Mouse (Mus musculus): Measurements from ENCODE around the gene Nfic. TPM values are rescaled to one million over a fixed set of nuclear protein-coding genes. Genes with fewer than 3 reads are reported as not detected.
A peak's percentile ranks its signal among the peaks of the same experiment; 100 is the strongest.

Gene Nfic
- polyA plus RNA-seq, 1 experiment from 2014 or later: 21.1 TPM

- Histone ChIP-seq H3K27ac (ENCODE audit: low read depth) (0 out of 2 replicates have a peak overlapping the region, but pooled peaks have one; percentile 50), H3K4me2 (ENCODE audit: low read depth, low read length) (no peak overlapping the region), H3K9me3 (ENCODE audit: low read length) (no peaks in the 10 kb centered on the region), H3K4me1 (ENCODE audit: insufficient read depth) (peaks cover 50% of the 10 kb centered on the region), H3K9ac (replicated peaks) (no peak overlapping the region), H3K36me3 (replicated peaks; ENCODE audit: insufficient read depth, low read length) (peaks cover 76% of the 10 kb centered on the region), H3K27me3 (ENCODE audit: insufficient read depth, low read length) (no peaks in the 10 kb centered on the region), H3K4me3 (ENCODE audit: low read depth, low read length) (no peak overlapping the region)
- TF ChIP-seq EP300 (IDR thresholded peaks at IDR 0.05; ENCODE audit: low read depth): no peak
- no peak for TF ChIP-seq CTCF (IDR thresholded peaks at IDR 0.05; ENCODE audit: low read depth)
- 49% methylated on average over 4 of the region's 4 CpGs for WGBS (ENCODE audit: insufficient replicate concordance)
- ATAC-seq (no peak), DNase-seq (peak; percentile 42)
Measured at GRCm38 (mm10) chr10:81365073-81365472, 90.4 kb downstream of the Nfic start.

GRCm38 (mm10) chr10:81364666-81365065 is 90.8 kb downstream of the Nfic start:
- TF ChIP-seq CTCF (IDR thresholded peaks at IDR 0.05; ENCODE audit: low read depth): no peak
- Histone ChIP-seq H3K4me2 (ENCODE audit: low read depth, low read length) (0 out of 2 replicates have a peak overlapping the region, but pooled peaks have one; percentile 34), H3K9ac (replicated peaks) (no peak overlapping the region), H3K27me3 (ENCODE audit: insufficient read depth, low read length) (no peaks in the 10 kb centered on the region), H3K27ac (ENCODE audit: low read depth) (no peak overlapping the region), H3K9me3 (ENCODE audit: low read length) (no peaks in the 10 kb centered on the region), H3K4me1 (ENCODE audit: insufficient read depth) (peaks cover 50% of the 10 kb centered on the region), H3K36me3 (replicated peaks; ENCODE audit: insufficient read depth, low read length) (peaks cover 73% of the 10 kb centered on the region), H3K4me3 (ENCODE audit: low read depth, low read length) (no peak overlapping the region)
- whole genome bisulfite sequencing (ENCODE audit: insufficient replicate concordance): 59% methylated on average over 28 of the region's 28 CpGs
- DNase-seq: peak; percentile 45
- no peak for ATAC-seq

- H3K4me3 ChIP-seq (ENCODE audit: low read depth, low read length): no peak overlapping the region
- ATAC-seq (no peak), DNase-seq (peak; percentile 59)
- WGBS (ENCODE audit: insufficient replicate concordance): 68% methylated on average over 54 of the region's 54 CpGs
- H3K9ac ChIP-seq (replicated peaks): 0 out of 2 replicates have a peak overlapping the region, but pooled peaks have one; percentile 26
- no peaks in the 10 kb centered on the region for H3K27me3 ChIP-seq (ENCODE audit: insufficient read depth, low read length)
- H3K27ac ChIP-seq (ENCODE audit: low read depth): peak overlapping the region; percentile 78
- peaks cover 63% of the 10 kb centered on the region for H3K36me3 ChIP-seq (replicated peaks; ENCODE audit: insufficient read depth, low read length)
- peaks cover 60% of the 10 kb centered on the region for H3K4me1 ChIP-seq (ENCODE audit: insufficient read depth)
- H3K9me3 ChIP-seq (ENCODE audit: low read length): no peaks in the 10 kb centered on the region
- no peak for TF ChIP-seq CTCF (IDR thresholded peaks at IDR 0.05; ENCODE audit: low read depth)
- TF ChIP-seq EP300 (IDR thresholded peaks at IDR 0.05; ENCODE audit: low read depth): no peak
- peak overlapping the region; percentile 34; the same call in 1 of the 2 replicates for H3K4me2 ChIP-seq (ENCODE audit: low read depth, low read length)
Measured at GRCm38 (mm10) chr10:81363436-81364346, 91.7 kb downstream of the Nfic start.

GRCm38 (mm10) chr10:81362336-81362949 is 93.0 kb downstream of the Nfic start:
- Histone ChIP-seq H3K9me3 (ENCODE audit: low read length) (no peaks in the 10 kb centered on the region), H3K27ac (ENCODE audit: low read depth) (peak overlapping the region; percentile 78), H3K36me3 (replicated peaks; ENCODE audit: insufficient read depth, low read length) (peaks cover 50% of the 10 kb centered on the region), H3K4me3 (ENCODE audit: low read depth, low read length) (no peak overlapping the region), H3K4me1 (ENCODE audit: insufficient read depth) (peaks cover 66% of the 10 kb centered on the region), H3K4me2 (ENCODE audit: low read depth, low read length) (peak overlapping the region; percentile 44), H3K9ac (replicated peaks) (peak overlapping the region; percentile 62), H3K27me3 (ENCODE audit: insufficient read depth, low read length) (no peaks in the 10 kb centered on the region)
- DNase-seq: peak; percentile 80
- ATAC-seq: peak; percentile 82
- TF ChIP-seq EP300 (IDR thresholded peaks at IDR 0.05; ENCODE audit: low read depth): no peak
- TF ChIP-seq CTCF (IDR thresholded peaks at IDR 0.05; ENCODE audit: low read depth): no peak
- WGBS (ENCODE audit: insufficient replicate concordance): 49% methylated on average over 12 of the region's 12 CpGs

GRCm38 (mm10) chr10:81360721-81361120 is 94.7 kb downstream of the Nfic start:
- H3K36me3 ChIP-seq (replicated peaks; ENCODE audit: insufficient read depth, low read length): peaks cover 37% of the 10 kb centered on the region
- no peaks in the 10 kb centered on the region for H3K27me3 ChIP-seq (ENCODE audit: insufficient read depth, low read length)
- peak overlapping the region; percentile 0; the same call in 1 of the 2 replicates for H3K27ac ChIP-seq (ENCODE audit: low read depth)
- H3K9me3 ChIP-seq (ENCODE audit: low read length): no peaks in the 10 kb centered on the region
- H3K4me3 ChIP-seq (ENCODE audit: low read depth, low read length): no peak overlapping the region
- TF ChIP-seq EP300 (IDR thresholded peaks at IDR 0.05; ENCODE audit: low read depth) (no peak), CTCF (IDR thresholded peaks at IDR 0.05; ENCODE audit: low read depth) (no peak)
- H3K4me1 ChIP-seq (ENCODE audit: insufficient read depth): peaks cover 70% of the 10 kb centered on the region
- peak; percentile 27 for DNase-seq
- H3K9ac ChIP-seq (replicated peaks): 0 out of 2 replicates have a peak overlapping the region, but pooled peaks have one; percentile 45
- 76% methylated on average over 8 of the region's 8 CpGs for WGBS (ENCODE audit: insufficient replicate concordance)
- ATAC-seq: no peak
- 0 out of 2 replicates have a peak overlapping the region, but pooled peaks have one; percentile 14 for H3K4me2 ChIP-seq (ENCODE audit: low read depth, low read length)

- peak; percentile 35 for DNase-seq
- ATAC-seq: no peak
- peak overlapping the region; percentile 79 for H3K9ac ChIP-seq (replicated peaks)
- TF ChIP-seq EP300 (IDR thresholded peaks at IDR 0.05; ENCODE audit: low read depth) (no peak), CTCF (IDR thresholded peaks at IDR 0.05; ENCODE audit: low read depth) (no peak)
- H3K4me1 ChIP-seq (ENCODE audit: insufficient read depth): peaks cover 54% of the 10 kb centered on the region
- 19% methylated on average over 1 of the region's 1 CpGs for WGBS (ENCODE audit: insufficient replicate concordance)
- H3K27me3 ChIP-seq (ENCODE audit: insufficient read depth, low read length): no peaks in the 10 kb centered on the region
- H3K4me2 ChIP-seq (ENCODE audit: low read depth, low read length): peak overlapping the region; percentile 81
- no peaks in the 10 kb centered on the region for H3K9me3 ChIP-seq (ENCODE audit: low read length)
- peaks cover 33% of the 10 kb centered on the region for H3K36me3 ChIP-seq (replicated peaks; ENCODE audit: insufficient read depth, low read length)
- H3K27ac ChIP-seq (ENCODE audit: low read depth): peak overlapping the region; percentile 77
- H3K4me3 ChIP-seq (ENCODE audit: low read depth, low read length): peak overlapping the region; percentile 69
Measured at GRCm38 (mm10) chr10:81358841-81359240, 96.6 kb downstream of the Nfic start.

All from liver, postnatal 0 days (tissue).